Mouse (Mus musculus): ENCODE data around the gene Cldn34c1.
"Not testable (repeated sequence)": the region's sequence is repeated elsewhere in the genome, so short reads cannot be mapped to it uniquely, and the experiment has no call there.

Gene Cldn34c1

GRCm38 (mm10) chrX:123103291-123104260 lies at the start of gene Cldn34c1:
TSS of gene Cldn34c1 (plus strand) at chrX:123103495.
- in situ Hi-C loops (cut with MboI, MseI) = loop anchor here (10.0 to 25.0 kb wide), 4 partner anchors 221 to 901 kb away; partner anchors contain the start of gene Cldn34c3 (in 1 of the 2)

DNA sequence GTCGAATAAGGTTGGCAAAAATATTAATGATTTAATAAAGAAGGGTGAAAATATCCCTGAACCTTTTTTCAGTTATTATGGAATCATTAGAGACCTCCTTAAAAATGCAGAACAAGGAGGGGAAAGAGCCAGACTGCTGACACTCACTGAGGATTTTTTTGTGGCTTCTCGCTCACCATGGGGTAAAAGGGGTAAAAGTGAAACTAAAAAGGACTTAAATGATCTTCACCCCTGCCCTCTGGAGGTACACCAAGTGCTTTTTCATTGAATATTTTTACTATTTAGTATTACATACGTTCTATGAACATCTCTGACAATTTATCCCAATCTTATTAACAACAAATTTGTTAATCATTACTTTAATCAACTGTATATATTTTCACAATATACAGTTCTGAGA lies 15.9 kb upstream of the Cldn34c1 start:
- in situ Hi-C loops (cut with MboI, MseI) = no loop called here

DNA sequence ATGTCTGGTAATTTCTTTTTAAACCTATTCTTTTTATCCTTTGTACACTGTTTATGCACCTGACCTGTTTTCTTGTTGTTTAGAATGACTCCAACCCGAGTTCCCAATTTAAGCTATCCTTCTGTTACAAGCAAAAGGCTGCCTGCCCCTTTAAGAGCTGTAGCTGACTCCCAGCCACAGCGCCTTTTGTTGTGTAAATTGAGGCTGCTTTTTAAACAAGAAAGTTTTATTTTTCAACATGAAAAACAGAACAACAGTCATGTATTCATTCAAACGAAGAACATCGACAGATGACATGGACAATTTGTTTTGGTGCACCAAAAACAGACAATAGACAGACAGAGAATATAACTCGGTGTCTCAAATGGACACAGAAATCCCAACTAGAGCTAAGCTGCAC lies 489 bp upstream of the Cldn34c1 start:
- in situ Hi-C loops (cut with MboI, MseI) = loop anchor here (10.0 to 25.0 kb wide), 4 partner anchors 222 to 902 kb away; partner anchors contain the start of gene Cldn34c3 (in 1 of the 2)

GRCm38 (mm10) chrX:123104692-123105091 lies 1.4 kb downstream of the Cldn34c1 start:
- in situ Hi-C loops (cut with MboI, MseI) = loop anchor here (10.0 to 25.0 kb wide), 4 partner anchors 220 to 900 kb away; partner anchors contain the start of gene Cldn34c3 (in 1 of the 2)

GRCm38 (mm10) chrX:123222381-123222780 lies 119.1 kb downstream of the Cldn34c1 start, which contains the start of gene Srsx:
TSS of gene Srsx (minus strand) at chrX:123222481.
- in situ Hi-C loops (cut with MboI, MseI) = not testable (repeated sequence)
